Mouse (Mus musculus): ENCODE data around the gene Nav1. TPM values are rescaled to one million over a fixed set of nuclear protein-coding genes. Genes with fewer than 3 reads are reported as not detected.

Gene Nav1
- total RNA-seq, 2 experiments from 2014 or later = 17.2 to 29.5 TPM

DNA sequence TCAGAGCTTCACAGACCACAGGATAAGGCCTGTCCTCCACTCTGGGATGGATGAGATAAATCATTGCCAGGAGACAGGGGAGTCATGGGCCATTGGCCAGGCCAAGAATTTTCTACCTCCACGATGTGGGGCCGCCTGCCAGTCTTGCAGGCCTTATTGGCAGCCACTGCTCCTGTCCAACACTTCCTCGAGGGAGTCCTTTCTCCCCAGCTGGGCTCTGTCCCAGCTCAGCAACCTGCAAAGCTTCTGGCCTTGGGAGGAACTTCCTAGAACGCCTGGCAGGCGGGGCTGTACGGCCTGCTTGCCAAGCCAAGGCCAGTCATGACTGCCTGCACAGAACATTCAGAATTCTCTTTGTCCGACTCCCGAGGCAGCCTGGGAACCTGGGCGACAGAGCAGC is 58.3 kb downstream of the Nav1 start:
- DNase-seq = peak; percentile 72

GRCm38 (mm10) chr1:135546099-135546498 is 61.0 kb downstream of the Nav1 start:
- no peak for DNase-seq

GRCm38 (mm10) chr1:135544504-135545146 is 62.5 kb downstream of the Nav1 start:
- DNase-seq = peak; percentile 85

GRCm38 (mm10) chr1:135542841-135543810 is 64.0 kb downstream of the Nav1 start:
- DNase-seq = peak; percentile 25

GRCm38 (mm10) chr1:135542080-135542479 is 65.0 kb downstream of the Nav1 start:
- no peak for DNase-seq

GRCm38 (mm10) chr1:135540270-135540669 is 66.8 kb downstream of the Nav1 start:
- peak; percentile 92 for DNase-seq

GRCm38 (mm10) chr1:135538441-135539265 is 68.4 kb downstream of the Nav1 start:
- no peak for DNase-seq

GRCm38 (mm10) chr1:135536822-135537221 is 70.3 kb downstream of the Nav1 start:
- DNase-seq = no peak

DNA sequence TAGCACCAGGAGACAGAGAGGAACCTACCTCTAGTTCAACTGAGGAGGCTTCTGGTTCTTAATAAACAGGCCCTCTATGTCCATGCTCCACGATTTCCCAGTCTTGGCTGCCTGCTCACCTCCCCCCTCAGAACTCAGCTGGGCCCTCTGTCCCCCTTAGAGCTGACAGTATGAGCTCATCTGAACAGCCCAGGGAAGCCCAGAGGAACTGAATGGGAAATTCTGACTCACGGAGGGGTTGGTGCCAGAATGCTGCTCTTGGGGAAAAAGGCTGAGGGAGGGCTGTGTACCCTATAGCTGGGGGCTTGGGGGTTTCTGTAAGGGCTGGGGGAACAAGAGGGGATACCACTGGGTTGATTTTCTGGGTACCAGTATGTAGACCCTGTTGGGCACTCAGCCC is 70.8 kb downstream of the Nav1 start:
- DNase-seq = no peak

DNA sequence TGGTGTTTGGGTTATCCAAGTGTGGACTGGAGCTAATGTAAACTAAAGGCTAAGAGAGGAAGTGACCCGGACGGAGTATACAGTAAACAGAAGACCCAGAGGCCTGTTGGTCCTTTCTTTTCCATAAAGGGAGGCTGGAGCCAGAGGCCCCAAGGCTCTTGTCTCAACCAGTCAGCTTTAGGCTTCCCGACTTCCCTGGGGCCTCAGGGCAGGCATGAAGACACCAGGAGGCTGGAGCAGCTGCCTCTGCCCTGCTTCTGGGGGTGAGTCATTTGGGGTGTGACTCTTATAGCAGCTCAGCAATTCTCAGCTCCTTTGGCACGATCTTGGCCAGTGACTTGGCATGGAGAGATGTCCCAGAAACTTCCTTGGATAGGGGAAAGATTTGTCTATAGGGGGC is 71.8 kb downstream of the Nav1 start:
- DNase-seq = no peak

- DNase-seq = no peak
Measured at GRCm38 (mm10) chr1:135534782-135535181, 72.3 kb downstream of the Nav1 start.

GRCm38 (mm10) chr1:135534070-135534469 is 73.0 kb downstream of the Nav1 start:
- DNase-seq = no peak

GRCm38 (mm10) chr1:135532383-135532782 is 74.7 kb downstream of the Nav1 start:
- DNase-seq = no peak

- no peak for DNase-seq
Measured at GRCm38 (mm10) chr1:135531981-135532380, 75.1 kb downstream of the Nav1 start.

GRCm38 (mm10) chr1:135531081-135531480 is 76.0 kb downstream of the Nav1 start:
- peak; percentile 79 for DNase-seq

DNA sequence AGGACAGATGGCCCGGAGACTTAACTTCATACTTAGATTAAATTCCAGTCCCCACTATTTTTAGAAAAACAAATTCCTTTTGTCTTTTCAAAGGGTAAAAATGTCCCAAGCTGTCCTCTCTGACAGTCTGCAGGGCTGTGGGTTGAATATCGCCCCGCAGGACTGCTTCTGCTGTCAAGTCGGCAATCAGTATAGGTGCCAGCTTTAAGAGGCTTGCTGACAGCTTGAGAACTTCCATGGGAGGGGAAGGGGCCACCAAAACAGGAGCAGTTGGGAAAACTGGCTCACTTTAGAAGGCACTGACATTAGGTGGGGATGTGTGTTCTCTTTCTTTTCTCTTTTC is 82.6 kb downstream of the Nav1 start:
- DNase-seq = no peak

GRCm38 (mm10) chr1:135523780-135524517 is 83.1 kb downstream of the Nav1 start:
- no peak for DNase-seq

DNA sequence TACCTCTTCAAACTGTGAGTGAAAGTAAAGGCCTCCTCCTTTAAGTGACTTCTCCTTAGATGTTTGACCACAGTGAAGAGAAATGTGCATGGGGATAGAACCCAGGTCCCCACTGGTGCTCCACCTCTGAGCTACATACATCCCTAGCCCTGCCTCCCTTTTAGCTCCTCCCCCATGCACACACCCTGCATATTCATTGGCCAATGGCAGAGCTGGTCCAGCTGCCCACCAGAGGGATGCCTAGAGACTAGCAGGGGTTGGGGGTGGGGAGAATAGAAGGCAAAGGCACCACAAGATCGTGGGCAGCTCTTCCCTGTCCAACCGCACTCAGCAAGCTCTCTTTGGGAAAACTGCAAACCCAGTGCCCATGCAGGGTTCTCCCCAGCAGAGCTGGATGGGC is 83.8 kb downstream of the Nav1 start:
- DNase-seq = no peak

DNA sequence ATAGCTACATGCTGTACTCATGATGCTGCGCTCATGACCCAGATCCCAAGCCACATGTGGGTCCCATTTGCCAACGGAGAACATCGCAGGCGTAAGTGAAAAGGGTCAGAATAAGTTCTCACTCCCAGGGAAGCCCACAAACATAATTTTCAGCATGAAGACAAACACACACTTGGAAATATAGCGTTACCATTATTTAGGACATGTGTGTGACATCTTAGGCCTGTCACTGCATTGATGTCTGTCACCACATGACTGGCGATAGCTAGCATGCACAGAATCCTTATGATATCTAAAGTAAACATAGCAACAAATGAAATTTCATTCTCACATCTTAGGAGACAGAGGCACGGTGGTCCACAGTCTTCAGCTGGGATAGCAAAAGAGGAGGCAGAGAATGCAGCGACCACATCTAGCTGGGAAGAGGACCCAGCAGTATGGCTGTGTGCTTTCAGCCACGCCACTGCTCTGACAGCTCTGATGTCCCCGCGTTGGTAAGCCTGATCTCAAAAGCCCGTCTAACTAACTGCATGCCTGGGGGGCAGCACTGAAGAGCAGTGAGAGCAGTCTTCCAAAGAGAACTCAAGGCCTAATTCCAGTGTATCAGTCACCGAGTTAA is 86.4 kb downstream of the Nav1 start:
- DNase-seq = no peak

DNA sequence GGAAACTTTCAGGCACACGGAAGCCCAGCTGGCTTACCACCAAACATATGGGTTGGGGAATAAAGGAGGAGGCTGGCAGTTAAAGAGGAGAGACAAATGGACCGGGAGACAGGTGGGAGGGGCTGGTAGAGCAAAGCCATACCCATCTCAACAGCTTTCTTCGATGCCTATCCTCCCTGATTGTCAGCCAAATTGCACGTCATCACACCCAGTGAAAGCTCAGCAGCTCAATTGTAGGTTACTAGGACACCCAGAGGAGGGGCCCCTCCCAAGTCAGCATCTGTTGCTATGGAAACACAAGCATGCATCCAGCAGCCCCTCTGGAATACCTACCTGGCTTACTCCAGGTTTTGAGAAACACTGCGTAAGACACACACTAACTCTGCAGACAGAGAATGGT is 88.4 kb downstream of the Nav1 start:
- no peak for DNase-seq

GRCm38 (mm10) chr1:135517469-135517868 is 89.6 kb downstream of the Nav1 start:
- DNase-seq = no peak

All from gastrocnemius, postnatal 10 days (tissue).